Mouse (Mus musculus) embryonic fibroblast, embryonic 13.5 days (primary cell): ENCODE measurements around the gene Ube2z.

Source experiments
- CTCF ChIP-seq: IDR thresholded peaks from 2 replicates; pipeline ENCODE4 v1.5.1; 2011; ENCODE audit warnings: mild to moderate bottlenecking, control low read depth, low read length, moderate library complexity, borderline replicate concordance; ENCODE audit not compliant: insufficient read depth
- POLR2A ChIP-seq: IDR thresholded peaks from 2 replicates; pipeline ENCODE4 v1.6.1; 2011; ENCODE audit warnings: low read depth, mild to moderate bottlenecking, control low read depth, low read length, moderate library complexity

DNA sequence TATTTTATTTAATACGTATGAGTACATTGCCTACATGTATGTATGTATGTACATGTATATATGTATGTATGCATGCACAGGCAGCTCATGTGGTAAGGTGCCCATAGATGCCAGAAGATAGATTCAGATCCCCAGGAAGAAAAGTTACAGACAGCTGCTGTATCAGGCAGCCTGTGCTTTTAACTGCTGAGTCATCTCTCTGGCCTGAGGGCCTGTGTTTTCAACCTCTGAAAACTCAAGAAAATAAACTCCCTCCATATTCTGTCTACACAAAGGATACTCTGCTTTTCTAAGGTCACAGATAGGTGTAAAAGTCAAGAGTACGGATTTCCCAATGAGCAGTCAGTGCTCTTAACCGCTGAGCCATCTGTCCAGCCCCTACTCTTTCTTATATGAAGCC, 14.3 kb downstream of the Ube2z start:
- TF ChIP-seq POLR2A: no peak
- TF ChIP-seq CTCF: no peak
